Mouse (Mus musculus) embryonic facial prominence, embryonic 10.5 days (tissue): ENCODE data around the gene Sdad1. TPM values are rescaled to one million over a fixed set of nuclear protein-coding genes. Genes with fewer than 3 reads are reported as not detected.

Experiments used
- DNase-seq: peaks from one replicate; pipeline ENCODE4 v3.0.0-alpha.2; 2017; ENCODE audit warnings: low spot score
- H3K27ac ChIP-seq: fragments of 300-500 bp; sonication (generic); replicated peaks from 2 replicates; pipeline ENCODE4 v1.5.1; 2016; ENCODE audit warnings: mild to moderate bottlenecking
- H3K27me3 ChIP-seq: fragments of 300-500 bp; sonication (generic); replicated peaks from 2 replicates; pipeline ENCODE4 v1.6.1; 2016; ENCODE audit warnings: low read depth, mild to moderate bottlenecking; ENCODE audit not compliant: poor library complexity, severe bottlenecking
- H3K36me3 ChIP-seq: fragments of 300-500 bp; sonication (generic); replicated peaks from 2 replicates; pipeline ENCODE4 v1.6.1; 2016; ENCODE audit warnings: mild to moderate bottlenecking, moderate library complexity
- H3K4me1 ChIP-seq: fragments of 300-500 bp; sonication (generic); 2 replicates; pipeline ENCODE4 v1.6.1; 2016
- H3K4me3 ChIP-seq: fragments of 300-500 bp; sonication (generic); 2 replicates; pipeline ENCODE4 v1.5.1; 2016; ENCODE audit warnings: mild to moderate bottlenecking, moderate library complexity
- H3K9me3 ChIP-seq: fragments of 300-500 bp; sonication (generic); 2 replicates; pipeline ENCODE4 v1.6.1; 2016; ENCODE audit warnings: mild to moderate bottlenecking
- WGBS: fragments of 180-500 bp; shearing (Covaris S2); methylation state at CpG from one replicate; pipeline ENCODE4 v1.1.7; 2016; 5-methylcytosine and 5-hydroxymethylcytosine counted together
- polyA plus RNA-seq: library from polyadenylated mRNA; unstranded; fragments of >200 nt; fragmentation: Nextera tagmentation; extraction: Ambion mirVana; gene quantifications from 2 replicates; pipeline ENCODE4 v1.2.1, GENCODE M21; 2016

Sdad1 gene
- polyA plus RNA-seq, 1 experiment from 2014 or later, result 53.2 TPM

DNA sequence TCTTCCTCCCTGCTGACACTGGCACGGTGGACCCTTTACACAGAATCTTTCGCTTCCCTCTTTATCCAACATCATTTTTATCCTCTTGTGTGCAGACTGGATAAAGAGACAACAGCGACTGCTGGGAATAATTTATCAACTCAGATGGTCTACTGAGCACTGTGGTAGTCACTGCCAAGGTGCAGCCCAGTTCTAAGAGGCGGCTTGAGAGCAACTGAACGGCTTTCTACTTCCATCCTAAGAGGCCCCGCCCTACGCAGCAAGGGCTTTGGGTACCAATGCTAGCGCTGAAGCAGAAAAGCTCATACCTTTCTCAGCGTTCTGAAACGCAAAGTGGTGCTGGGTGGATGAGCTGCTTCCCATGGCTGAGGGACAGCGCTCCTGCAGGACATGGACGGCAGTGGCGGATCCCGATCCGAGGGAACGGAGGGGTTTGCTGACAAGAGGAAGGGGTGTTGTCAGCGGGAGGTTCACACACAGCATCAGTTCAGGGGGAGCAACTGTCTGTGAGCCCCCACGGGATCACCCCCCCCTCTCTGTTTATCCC, 57.4 kb downstream of the Sdad1 start:
- peak; percentile 57 for DNase-seq
- H3K4me1 ChIP-seq, result peaks cover 24% of the 10 kb centered on the region
- WGBS, result 18% methylated on average over 18 of the region's 18 CpGs
- peak overlapping the region; percentile 13; the same call in 1 of the 2 replicates for H3K4me3 ChIP-seq
- peaks cover 27% of the 10 kb centered on the region for H3K27me3 ChIP-seq
- no peaks in the 10 kb centered on the region for H3K36me3 ChIP-seq
- 0 out of 2 replicates have a peak, but pooled peaks cover 6% of the 10 kb centered on the region for H3K9me3 ChIP-seq
- no peak overlapping the region for H3K27ac ChIP-seq

- Histone ChIP-seq H3K36me3 (no peaks in the 10 kb centered on the region), H3K27me3 (peaks cover 27% of the 10 kb centered on the region), H3K9me3 (0 out of 2 replicates have a peak, but pooled peaks cover 6% of the 10 kb centered on the region), H3K4me1 (peaks cover 18% of the 10 kb centered on the region), H3K27ac (no peak overlapping the region), H3K4me3 (no peak overlapping the region)
- no peak for DNase-seq
- WGBS, result 92% methylated on average over 6 of the region's 6 CpGs
Observed at GRCm38 (mm10) chr5:92252031-92252430, 58.2 kb downstream of the Sdad1 start.

DNA sequence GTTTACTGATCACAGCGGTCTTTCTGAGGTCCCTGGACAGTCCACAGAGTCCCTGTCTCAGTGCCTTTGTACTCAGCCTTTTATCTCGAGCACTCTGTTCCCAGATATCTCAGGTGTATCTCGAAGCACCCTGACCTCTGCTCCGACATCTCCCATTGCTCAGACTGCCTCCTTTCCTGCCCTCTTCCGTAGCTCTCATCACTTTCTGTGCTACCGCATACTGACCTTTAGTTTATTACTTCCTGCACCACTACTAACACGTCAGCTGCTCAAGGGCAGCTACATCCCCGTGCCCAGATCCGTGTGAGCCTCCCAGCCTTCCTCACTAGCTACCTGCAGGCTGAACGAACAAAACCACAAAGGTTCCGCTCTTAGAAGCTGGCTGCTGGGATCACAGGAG, 61.7 kb downstream of the Sdad1 start:
- 86% methylated on average over 11 of the region's 11 CpGs for WGBS
- Histone ChIP-seq H3K27me3 (0 out of 2 replicates have a peak, but pooled peaks cover 5% of the 10 kb centered on the region), H3K27ac (no peak overlapping the region), H3K4me3 (no peak overlapping the region), H3K9me3 (0 out of 2 replicates have a peak, but pooled peaks cover 6% of the 10 kb centered on the region), H3K36me3 (no peaks in the 10 kb centered on the region), H3K4me1 (peaks cover 6% of the 10 kb centered on the region; the same call in 1 of the 2 replicates)
- no peak for DNase-seq

GRCm38 (mm10) chr5:92245483-92245882, 64.8 kb downstream of the Sdad1 start:
- Histone ChIP-seq H3K9me3 (0 out of 2 replicates have a peak, but pooled peaks cover 6% of the 10 kb centered on the region), H3K27me3 (no peaks in the 10 kb centered on the region), H3K4me3 (no peak overlapping the region), H3K36me3 (no peaks in the 10 kb centered on the region), H3K4me1 (no peaks in the 10 kb centered on the region), H3K27ac (no peak overlapping the region)
- 90% methylated on average over 9 of the region's 9 CpGs for WGBS
- DNase-seq, result no peak

DNA sequence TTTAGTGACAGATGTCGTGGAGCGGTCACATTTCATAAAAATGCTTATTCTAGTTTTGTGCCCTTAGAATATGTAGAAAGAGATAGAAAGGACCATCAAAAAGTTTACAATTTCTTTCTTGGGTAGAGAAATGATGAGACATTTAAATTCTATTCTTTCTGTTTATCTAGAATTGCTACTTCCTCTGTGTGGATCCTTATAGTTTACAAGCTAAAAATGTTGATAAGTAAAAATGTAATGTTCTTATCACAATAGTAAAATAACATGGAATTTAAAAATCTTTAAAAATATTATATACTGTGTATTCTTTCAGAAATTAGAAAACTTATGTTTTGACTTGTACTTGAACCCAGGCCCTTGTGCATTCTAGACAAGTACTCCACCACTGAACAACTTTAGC, 65.4 kb downstream of the Sdad1 start:
- H3K9me3 ChIP-seq, result 0 out of 2 replicates have a peak, but pooled peaks cover 3% of the 10 kb centered on the region

GRCm38 (mm10) chr5:92240769-92241168, 69.5 kb downstream of the Sdad1 start:
- H3K36me3 ChIP-seq, result no peaks in the 10 kb centered on the region
- 91% methylated on average over 12 of the region's 12 CpGs for WGBS
- peaks cover 7% of the 10 kb centered on the region; the same call in 1 of the 2 replicates for H3K27me3 ChIP-seq
- DNase-seq, result no peak
- no peak overlapping the region for H3K4me3 ChIP-seq
- no peaks in the 10 kb centered on the region for H3K9me3 ChIP-seq
- H3K4me1 ChIP-seq, result peaks cover 5% of the 10 kb centered on the region; the same call in 1 of the 2 replicates
- no peak overlapping the region for H3K27ac ChIP-seq

More for the DNA sequence above, 65.4 kb downstream of the Sdad1 start:
- DNase-seq, result no peak
- H3K4me3 ChIP-seq, result no peak overlapping the region
- no peak overlapping the region for H3K27ac ChIP-seq
- H3K27me3 ChIP-seq, result no peaks in the 10 kb centered on the region
- H3K36me3 ChIP-seq, result no peaks in the 10 kb centered on the region
- 0 out of 2 replicates have a peak, but pooled peaks cover 1% of the 10 kb centered on the region for H3K4me1 ChIP-seq
- WGBS, result 93% methylated on average over 2 of the region's 2 CpGs

GRCm38 (mm10) chr5:92239333-92240232, 70.7 kb downstream of the Sdad1 start:
- no peak overlapping the region; the same call in 1 of the 2 replicates for H3K27ac ChIP-seq
- no peaks in the 10 kb centered on the region for H3K36me3 ChIP-seq
- H3K27me3 ChIP-seq, result peaks cover 7% of the 10 kb centered on the region; the same call in 1 of the 2 replicates
- DNase-seq, result peak; percentile 63
- H3K4me3 ChIP-seq, result peak overlapping the region; percentile 36; the same call in 1 of the 2 replicates
- H3K9me3 ChIP-seq, result no peaks in the 10 kb centered on the region
- peaks cover 10% of the 10 kb centered on the region; the same call in 1 of the 2 replicates for H3K4me1 ChIP-seq
- 44% methylated on average over 29 of the region's 29 CpGs for WGBS

DNA sequence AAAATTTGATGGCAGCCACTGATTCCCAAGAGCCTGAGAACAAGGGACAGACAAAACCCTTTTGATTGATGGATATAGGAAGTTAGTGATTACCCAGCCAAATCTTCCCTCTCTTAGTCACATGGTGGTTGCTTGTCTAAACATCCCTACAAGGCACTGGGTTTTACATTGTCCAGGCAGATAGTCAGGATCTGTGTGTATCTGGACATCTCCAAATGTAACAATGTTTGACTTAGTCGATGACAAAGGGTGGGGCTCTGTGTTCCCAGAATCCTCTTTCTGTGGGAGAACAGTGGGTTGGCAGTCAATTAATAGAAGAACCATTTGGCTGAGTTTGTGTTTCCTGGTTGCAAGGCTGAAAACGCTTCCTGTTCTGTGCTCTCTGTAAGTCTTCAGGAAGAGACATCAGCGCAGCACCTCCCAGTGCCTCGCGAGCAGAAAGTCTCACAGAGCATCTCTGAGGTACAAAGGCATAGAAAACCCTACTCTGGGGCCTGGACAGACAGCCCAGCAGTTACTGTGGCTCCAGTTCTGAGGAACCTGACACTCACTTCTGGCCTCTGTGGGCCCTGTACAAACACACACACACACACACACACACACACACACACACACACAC, 75.2 kb downstream of the Sdad1 start:
- 70% methylated on average over 5 of the region's 5 CpGs for WGBS
- Histone ChIP-seq H3K9me3 (no peaks in the 10 kb centered on the region), H3K4me1 (peaks cover 10% of the 10 kb centered on the region; the same call in 1 of the 2 replicates), H3K27ac (no peak overlapping the region), H3K27me3 (peaks cover 7% of the 10 kb centered on the region; the same call in 1 of the 2 replicates), H3K4me3 (no peak overlapping the region), H3K36me3 (no peaks in the 10 kb centered on the region)
- no peak for DNase-seq

Other genes with a start within 250 kb of the Sdad1 start
- 282 and 292 TPM in 2 replicates for gene G3bp2, start 226.8 kb downstream of the Sdad1 start, polyA plus RNA-seq
- gene Uso1, start 172.5 kb downstream of the Sdad1 start, polyA plus RNA-seq, result 36.8 and 38.0 TPM in 2 replicates
- gene U90926, start 95.1 kb downstream of the Sdad1 start, polyA plus RNA-seq, result not detected in 2 replicates
- 0.45 TPM in 1 of 2 replicates, not detected in the other for gene Ppef2, start 54.2 kb downstream of the Sdad1 start, polyA plus RNA-seq
- gene Naaa, start 32.3 kb downstream of the Sdad1 start, polyA plus RNA-seq, result 1.9 and 3.2 TPM in 2 replicates
- gene Cxcl9, start 17.6 kb upstream of the Sdad1 start, polyA plus RNA-seq, result not detected in 2 replicates
- 1.4 and 1.6 TPM in 2 replicates for gene Art3, start 21.3 kb upstream of the Sdad1 start, polyA plus RNA-seq
- gene Cxcl10, start 38.4 kb upstream of the Sdad1 start, polyA plus RNA-seq, result 0.14 TPM in 1 of 2 replicates, not detected in the other
- 72.6 and 76.2 TPM in 2 replicates for gene Nup54, start 124.7 kb upstream of the Sdad1 start, polyA plus RNA-seq
- gene Scarb2, start 196.4 kb upstream of the Sdad1 start, polyA plus RNA-seq, result 7.1 and 7.6 TPM in 2 replicates
- gene Fam47e, start 244.6 kb upstream of the Sdad1 start, polyA plus RNA-seq, result not detected in 2 replicates